Mouse (Mus musculus): ENCODE measurements around the gene Evx1. TPM values are rescaled to one million over a fixed set of nuclear protein-coding genes. Genes with fewer than 3 reads are reported as not detected.

Gene Evx1
- polyA plus RNA-seq (2015; fragmentation: Nextera tagmentation; extraction: Ambion mirVana): 1.1 and 1.5 TPM in 2 replicates

GRCm38 (mm10) chr6:52313391-52314303 is at the start of gene Evx1:
Gene Evx1, plus strand, starts transcription at chr6:52313498.
- H3K4me2 ChIP-seq (ENCODE audit: low read length): peak within 1 kb of the TSS; percentile 9; the same call in 1 of the 2 replicates
- ATAC-seq: 0 out of 2 replicates have a peak, but pooled peaks have one; percentile 31

GRCm38 (mm10) chr6:52264106-52264790 is 49.0 kb upstream of the Evx1 start:
- Histone ChIP-seq H3K27me3 (replicated peaks; ENCODE audit: control insufficient read depth, insufficient read depth, low read length) (peaks cover 78% of the 10 kb centered on the region), H3K9me3 (ENCODE audit: control insufficient read depth, low read length) (no peaks in the 10 kb centered on the region), H3K9ac (ENCODE audit: low read depth, low read length) (no peak overlapping the region), H3K4me1 (ENCODE audit: control insufficient read depth, insufficient read depth, low read depth, low read length) (peaks cover 7% of the 10 kb centered on the region; the same call in 1 of the 2 replicates), H3K4me3 (ENCODE audit: low read length) (no peak overlapping the region), H3K4me2 (ENCODE audit: low read length) (no peak overlapping the region), H3K36me3 (ENCODE audit: control insufficient read depth, insufficient read depth, low read length) (no peaks in the 10 kb centered on the region), H3K27ac (ENCODE audit: low read depth, low read length) (no peak overlapping the region)
- 4% methylated on average over 5 of the region's 5 CpGs for WGBS
- ATAC-seq: no peak

More at GRCm38 (mm10) chr6:52313391-52314303, at the start of gene Evx1:
- under 1% methylated on average over 53 of the region's 59 CpGs for WGBS
- Histone ChIP-seq H3K9me3 (ENCODE audit: control insufficient read depth, low read length) (no peaks in the 10 kb centered on the region), H3K9ac (ENCODE audit: low read depth, low read length) (0 out of 2 replicates have a peak within 1 kb of the TSS, but pooled peaks have one; percentile 6), H3K27ac (ENCODE audit: low read depth, low read length) (peak within 1 kb of the TSS; percentile 40), H3K27me3 (replicated peaks; ENCODE audit: control insufficient read depth, insufficient read depth, low read length) (peaks cover 77% of the 10 kb centered on the region), H3K4me3 (ENCODE audit: low read length) (peak within 1 kb of the TSS; percentile 17), H3K4me1 (ENCODE audit: control insufficient read depth, insufficient read depth, low read depth, low read length) (peaks cover 7% of the 10 kb centered on the region), H3K36me3 (ENCODE audit: control insufficient read depth, insufficient read depth, low read length) (no peaks in the 10 kb centered on the region)

GRCm38 (mm10) chr6:52265306-52265912 is 47.9 kb upstream of the Evx1 start:
- Histone ChIP-seq H3K4me1 (ENCODE audit: control insufficient read depth, insufficient read depth, low read depth, low read length) (peaks cover 4% of the 10 kb centered on the region; the same call in 1 of the 2 replicates), H3K36me3 (ENCODE audit: control insufficient read depth, insufficient read depth, low read length) (no peaks in the 10 kb centered on the region), H3K9ac (ENCODE audit: low read depth, low read length) (no peak overlapping the region), H3K27ac (ENCODE audit: low read depth, low read length) (no peak overlapping the region), H3K27me3 (replicated peaks; ENCODE audit: control insufficient read depth, insufficient read depth, low read length) (peaks cover 85% of the 10 kb centered on the region), H3K4me2 (ENCODE audit: low read length) (no peak overlapping the region), H3K9me3 (ENCODE audit: control insufficient read depth, low read length) (no peaks in the 10 kb centered on the region), H3K4me3 (ENCODE audit: low read length) (no peak overlapping the region)
- WGBS: 2% methylated on average over 18 of the region's 18 CpGs
- no peak for ATAC-seq

- no peaks in the 10 kb centered on the region for H3K9me3 ChIP-seq (ENCODE audit: control insufficient read depth, low read length)
- no peak for ATAC-seq
- peaks cover 87% of the 10 kb centered on the region for H3K27me3 ChIP-seq (replicated peaks; ENCODE audit: control insufficient read depth, insufficient read depth, low read length)
- H3K27ac ChIP-seq (ENCODE audit: low read depth, low read length): no peak overlapping the region
- WGBS: 1% methylated on average over 19 of the region's 19 CpGs
- H3K4me2 ChIP-seq (ENCODE audit: low read length): no peak overlapping the region
- no peak overlapping the region for H3K4me3 ChIP-seq (ENCODE audit: low read length)
- H3K4me1 ChIP-seq (ENCODE audit: control insufficient read depth, insufficient read depth, low read depth, low read length): peaks cover 2% of the 10 kb centered on the region
- no peak overlapping the region for H3K9ac ChIP-seq (ENCODE audit: low read depth, low read length)
- no peaks in the 10 kb centered on the region for H3K36me3 ChIP-seq (ENCODE audit: control insufficient read depth, insufficient read depth, low read length)
Observed at GRCm38 (mm10) chr6:52265913-52266665, 47.2 kb upstream of the Evx1 start.

GRCm38 (mm10) chr6:52266666-52266985 is 46.7 kb upstream of the Evx1 start:
- no peaks in the 10 kb centered on the region for H3K36me3 ChIP-seq (ENCODE audit: control insufficient read depth, insufficient read depth, low read length)
- H3K4me2 ChIP-seq (ENCODE audit: low read length): no peak overlapping the region
- peaks cover 2% of the 10 kb centered on the region for H3K4me1 ChIP-seq (ENCODE audit: control insufficient read depth, insufficient read depth, low read depth, low read length)
- peaks cover 87% of the 10 kb centered on the region for H3K27me3 ChIP-seq (replicated peaks; ENCODE audit: control insufficient read depth, insufficient read depth, low read length)
- ATAC-seq: no peak
- no peak overlapping the region for H3K9ac ChIP-seq (ENCODE audit: low read depth, low read length)
- WGBS: under 1% methylated on average over 9 of the region's 9 CpGs
- no peak overlapping the region for H3K4me3 ChIP-seq (ENCODE audit: low read length)
- no peaks in the 10 kb centered on the region for H3K9me3 ChIP-seq (ENCODE audit: control insufficient read depth, low read length)
- no peak overlapping the region for H3K27ac ChIP-seq (ENCODE audit: low read depth, low read length)

- WGBS: 20% methylated on average over 5 of the region's 5 CpGs
- H3K4me1 ChIP-seq (ENCODE audit: control insufficient read depth, insufficient read depth, low read depth, low read length): peaks cover 2% of the 10 kb centered on the region
- no peaks in the 10 kb centered on the region for H3K9me3 ChIP-seq (ENCODE audit: control insufficient read depth, low read length)
- no peaks in the 10 kb centered on the region for H3K36me3 ChIP-seq (ENCODE audit: control insufficient read depth, insufficient read depth, low read length)
- no peak overlapping the region for H3K27ac ChIP-seq (ENCODE audit: low read depth, low read length)
- H3K4me3 ChIP-seq (ENCODE audit: low read length): no peak overlapping the region
- no peak overlapping the region for H3K9ac ChIP-seq (ENCODE audit: low read depth, low read length)
- peaks cover 85% of the 10 kb centered on the region for H3K27me3 ChIP-seq (replicated peaks; ENCODE audit: control insufficient read depth, insufficient read depth, low read length)
- no peak overlapping the region for H3K4me2 ChIP-seq (ENCODE audit: low read length)
- ATAC-seq: no peak
Observed at GRCm38 (mm10) chr6:52267221-52267620, 46.1 kb upstream of the Evx1 start.

- no peak overlapping the region for H3K27ac ChIP-seq (ENCODE audit: low read depth, low read length)
- WGBS: 6% methylated on average over 3 of the region's 3 CpGs
- no peak for ATAC-seq
- H3K4me3 ChIP-seq (ENCODE audit: low read length): no peak overlapping the region
- H3K9ac ChIP-seq (ENCODE audit: low read depth, low read length): no peak overlapping the region
- peaks cover 2% of the 10 kb centered on the region for H3K4me1 ChIP-seq (ENCODE audit: control insufficient read depth, insufficient read depth, low read depth, low read length)
- peaks cover 85% of the 10 kb centered on the region for H3K27me3 ChIP-seq (replicated peaks; ENCODE audit: control insufficient read depth, insufficient read depth, low read length)
- H3K9me3 ChIP-seq (ENCODE audit: control insufficient read depth, low read length): no peaks in the 10 kb centered on the region
- H3K4me2 ChIP-seq (ENCODE audit: low read length): no peak overlapping the region
- no peaks in the 10 kb centered on the region for H3K36me3 ChIP-seq (ENCODE audit: control insufficient read depth, insufficient read depth, low read length)
Observed at GRCm38 (mm10) chr6:52267691-52268090, 45.6 kb upstream of the Evx1 start.

- Histone ChIP-seq H3K27me3 (replicated peaks; ENCODE audit: control insufficient read depth, insufficient read depth, low read length) (peaks cover 86% of the 10 kb centered on the region), H3K27ac (ENCODE audit: low read depth, low read length) (no peak overlapping the region), H3K36me3 (ENCODE audit: control insufficient read depth, insufficient read depth, low read length) (no peaks in the 10 kb centered on the region), H3K4me2 (ENCODE audit: low read length) (no peak overlapping the region), H3K4me1 (ENCODE audit: control insufficient read depth, insufficient read depth, low read depth, low read length) (peaks cover 2% of the 10 kb centered on the region), H3K9me3 (ENCODE audit: control insufficient read depth, low read length) (no peaks in the 10 kb centered on the region), H3K4me3 (ENCODE audit: low read length) (no peak overlapping the region), H3K9ac (ENCODE audit: low read depth, low read length) (no peak overlapping the region)
- WGBS: 2% methylated on average over 7 of the region's 7 CpGs
- no peak for ATAC-seq
Observed at GRCm38 (mm10) chr6:52268341-52268740, 45.0 kb upstream of the Evx1 start.

Data from hindbrain, embryonic 16.5 days (tissue).